Mouse (Mus musculus) midbrain, embryonic 16.5 days (tissue): ENCODE results near the gene Cox4i2. TPM values are rescaled to one million over a fixed set of nuclear protein-coding genes. Genes with fewer than 3 reads are reported as not detected.

Experiments
- ATAC-seq: fragments of 200-750 bp; cut with Nextera tagmentation; 2 replicates; pipeline ENCODE4 v1.8.0; 2017; ENCODE audit warnings: moderate TSS enrichment
- H3K27ac ChIP-seq: fragments of 300-500 bp; sonication (generic); 2 replicates; pipeline ENCODE4 v1.5.1; 2014; ENCODE audit warnings: mild to moderate bottlenecking, low read length, mixed read lengths
- H3K27me3 ChIP-seq: fragments of 300-500 bp; sonication (generic); 2 replicates; pipeline ENCODE4 v1.6.1; 2014; ENCODE audit warnings: low read depth, low read length, mixed read lengths; ENCODE audit not compliant: control insufficient read depth, insufficient read depth
- H3K36me3 ChIP-seq: fragments of 300-500 bp; sonication (generic); 2 replicates; pipeline ENCODE4 v1.6.1; 2014; ENCODE audit warnings: mild to moderate bottlenecking, low read length, moderate library complexity, mixed read lengths; ENCODE audit not compliant: control insufficient read depth, insufficient read depth
- H3K4me1 ChIP-seq: fragments of 300-500 bp; sonication (generic); 2 replicates; pipeline ENCODE4 v1.6.1; 2014; ENCODE audit warnings: mild to moderate bottlenecking, low read length, mixed read lengths; ENCODE audit not compliant: control insufficient read depth, insufficient read depth
- H3K4me2 ChIP-seq: fragments of 300-500 bp; sonication (generic); 2 replicates; pipeline ENCODE4 v1.6.1; 2014; ENCODE audit warnings: mild to moderate bottlenecking, low read length, mixed read lengths
- H3K4me3 ChIP-seq: fragments of 300-500 bp; sonication (generic); 2 replicates; pipeline ENCODE4 v1.5.1; 2014; ENCODE audit warnings: low read depth, mild to moderate bottlenecking, low read length, moderate library complexity, mixed read lengths
- H3K9ac ChIP-seq: fragments of 300-500 bp; sonication (generic); 2 replicates; pipeline ENCODE4 v1.6.1; 2014; ENCODE audit warnings: low read depth, low read length, mixed read lengths
- H3K9me3 ChIP-seq: fragments of 300-500 bp; sonication (generic); replicated peaks from 2 replicates; pipeline ENCODE4 v1.6.1; 2014; ENCODE audit warnings: mild to moderate bottlenecking, low read length, mixed read lengths; ENCODE audit not compliant: control insufficient read depth, poor library complexity, severe bottlenecking
- WGBS: fragments of 180-500 bp; shearing (Covaris S2); extraction: QIAGEN DNeasy Blood & Tissue Kit; methylation state at CpG from one replicate; pipeline ENCODE4 v1.1.7; 2014; 5-methylcytosine and 5-hydroxymethylcytosine counted together
- polyA plus RNA-seq: library from polyadenylated mRNA; unstranded; fragments of >200 nt; fragmentation: Nextera tagmentation; extraction: Ambion mirVana; gene quantifications from 2 replicates; pipeline ENCODE4 v1.2.1, GENCODE M21; 2015

The Cox4i2 gene
- polyA plus RNA-seq, 1 experiment from 2014 or later: 5.0 TPM

DNA sequence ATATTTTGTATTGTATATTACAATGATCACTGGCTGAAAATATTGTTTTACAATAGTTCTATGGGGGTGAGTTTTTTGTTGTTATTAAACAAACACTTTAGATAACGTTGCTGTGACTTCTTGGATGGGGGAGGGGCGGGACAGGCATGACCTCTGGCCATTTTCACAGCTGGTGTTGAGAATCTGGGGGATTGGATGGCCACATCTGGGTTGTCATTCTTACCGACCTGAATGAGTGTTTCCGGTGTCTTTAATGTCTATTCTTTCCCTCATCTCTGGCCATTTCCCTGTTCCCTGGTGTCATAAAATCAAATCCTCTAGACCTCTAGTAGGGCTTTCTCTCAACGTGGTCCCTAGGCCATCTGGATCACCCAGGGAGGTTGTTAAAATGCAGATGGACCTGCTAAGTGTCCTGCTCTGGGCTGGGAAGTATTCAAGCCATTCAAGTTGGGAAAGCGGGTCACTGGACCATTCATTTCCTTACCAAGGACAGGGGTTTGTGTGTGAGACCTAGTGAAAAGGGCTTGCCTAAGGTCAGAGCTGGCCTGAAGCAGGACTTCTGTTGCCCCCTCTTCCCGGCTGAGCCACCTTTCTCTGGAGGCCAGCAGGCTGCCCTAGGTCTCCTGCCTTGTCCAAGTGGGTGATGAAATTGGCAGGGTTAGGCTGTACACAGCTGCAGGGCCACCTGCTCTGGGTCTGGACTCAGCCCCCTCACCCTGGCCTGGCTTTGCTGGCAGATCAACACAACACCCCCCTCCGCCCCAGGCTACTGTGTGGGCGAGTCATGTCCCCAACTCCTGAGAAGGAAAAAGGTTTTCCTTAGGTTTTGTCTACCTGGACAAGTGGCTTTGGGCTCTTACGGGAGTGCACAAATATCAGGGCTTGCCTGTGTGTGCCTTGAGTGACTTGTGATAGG, 16.4 kb upstream of the Cox4i2 start:
- Histone ChIP-seq H3K4me3 (peak overlapping the region; percentile 41), H3K9ac (peak overlapping the region; percentile 4), H3K4me1 (peaks cover 37% of the 10 kb centered on the region), H3K27me3 (no peaks in the 10 kb centered on the region; the same call in 1 of the 2 replicates), H3K9me3 (no peaks in the 10 kb centered on the region), H3K4me2 (peak overlapping the region; percentile 75), H3K36me3 (no peaks in the 10 kb centered on the region), H3K27ac (peak overlapping the region; percentile 54)
- 15% methylated on average over 10 of the region's 10 CpGs for WGBS
- no peak for ATAC-seq

DNA sequence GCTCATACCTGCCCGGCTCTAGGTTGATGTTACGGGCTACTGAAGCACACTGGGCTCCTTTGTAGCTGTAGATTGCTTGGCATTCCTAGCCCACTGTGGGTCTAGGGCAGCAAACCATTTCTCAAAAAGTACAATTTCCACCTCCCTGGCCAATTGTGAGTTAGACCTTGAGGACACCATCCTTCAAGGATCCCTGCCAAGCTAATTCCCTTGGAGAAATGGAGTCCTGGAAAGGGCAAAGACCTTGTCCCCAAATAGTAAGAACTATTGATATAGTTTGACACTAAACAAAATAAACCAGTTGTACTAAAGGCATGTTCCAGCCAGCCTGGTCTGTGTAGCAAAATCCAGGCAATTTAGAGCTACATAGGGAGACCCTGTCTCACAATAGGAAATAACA, 15.6 kb upstream of the Cox4i2 start:
- Histone ChIP-seq H3K4me1 (peaks cover 37% of the 10 kb centered on the region), H3K9ac (no peak overlapping the region)
- WGBS: 45% methylated on average over 2 of the region's 2 CpGs

DNA sequence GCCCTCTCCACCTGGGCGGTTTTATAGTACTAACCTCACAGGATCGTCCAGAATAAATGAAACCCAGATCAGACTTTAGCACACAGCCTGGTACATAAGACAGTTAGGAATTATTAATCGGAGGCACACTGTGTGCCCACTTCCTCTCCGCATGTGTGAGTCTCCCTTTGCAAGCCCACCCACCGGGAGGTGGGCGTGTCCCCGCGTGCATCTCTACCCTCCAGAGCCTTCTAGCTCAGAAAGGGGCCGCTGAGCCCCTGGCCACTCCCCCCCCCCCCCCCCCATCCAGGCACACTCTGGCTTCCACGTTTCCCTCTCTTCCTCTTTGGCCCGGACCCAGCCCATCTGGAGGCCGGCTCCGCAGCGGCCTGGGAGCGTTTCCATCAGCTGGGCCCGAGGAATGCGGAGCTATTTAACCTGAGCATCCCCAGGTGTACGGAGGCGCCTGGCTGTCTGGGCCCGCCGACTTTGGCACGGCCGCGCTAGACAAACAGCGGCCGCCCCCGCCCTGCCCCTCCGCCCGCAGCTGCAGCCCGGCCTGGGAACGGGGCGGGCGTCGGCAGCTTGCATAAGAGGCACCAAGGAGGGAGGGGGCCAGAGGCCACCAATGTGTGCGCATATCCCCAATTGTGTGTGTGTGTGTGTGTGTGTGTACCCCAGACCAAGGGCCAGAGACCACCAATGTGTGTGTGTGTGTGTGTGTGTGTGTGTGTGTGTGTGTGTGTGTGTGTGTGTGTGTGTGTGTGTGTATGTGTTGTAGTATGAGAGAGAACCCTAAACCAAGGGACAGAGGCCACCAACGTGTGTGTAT, 14.7 kb upstream of the Cox4i2 start:
- Histone ChIP-seq H3K4me1 (peaks cover 37% of the 10 kb centered on the region), H3K27ac (peak overlapping the region; percentile 37; the same call in 1 of the 2 replicates), H3K9me3 (no peaks in the 10 kb centered on the region), H3K4me2 (peak overlapping the region; percentile 90), H3K4me3 (peak overlapping the region; percentile 43), H3K36me3 (no peaks in the 10 kb centered on the region), H3K9ac (peak overlapping the region; percentile 71), H3K27me3 (no peaks in the 10 kb centered on the region; the same call in 1 of the 2 replicates)
- 1% methylated on average over 34 of the region's 36 CpGs for WGBS
- ATAC-seq: peak; percentile 14; the same call in 1 of the 2 replicates

More for the DNA sequence above, 15.6 kb upstream of the Cox4i2 start:
- Histone ChIP-seq H3K9me3 (no peaks in the 10 kb centered on the region), H3K4me3 (peak overlapping the region; percentile 41; the same call in 1 of the 2 replicates), H3K27me3 (no peaks in the 10 kb centered on the region; the same call in 1 of the 2 replicates), H3K27ac (peak overlapping the region; percentile 54), H3K4me2 (peak overlapping the region; percentile 75), H3K36me3 (no peaks in the 10 kb centered on the region)
- ATAC-seq: no peak

DNA sequence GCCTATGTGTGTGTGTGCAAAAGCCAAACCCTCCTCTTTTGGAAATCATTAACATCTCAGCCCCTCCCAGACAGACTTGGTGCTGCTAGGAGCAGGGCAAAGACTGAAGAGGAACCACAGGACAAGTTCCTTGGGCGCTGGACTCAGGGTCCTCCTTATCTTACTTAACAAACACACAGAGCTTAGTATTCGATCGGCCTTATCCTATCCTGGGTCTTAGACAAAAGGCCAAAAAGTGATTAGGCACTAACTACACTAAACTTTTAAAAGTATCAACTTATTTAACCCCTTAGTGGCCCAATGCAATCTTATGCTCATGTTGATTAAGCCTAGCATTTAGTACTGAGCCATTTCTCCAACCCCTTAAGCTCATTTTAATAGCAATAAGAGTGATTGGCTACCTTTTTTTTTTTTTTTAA, 14.1 kb upstream of the Cox4i2 start:
- Histone ChIP-seq H3K9ac (no peak overlapping the region), H3K9me3 (no peaks in the 10 kb centered on the region), H3K4me2 (peak overlapping the region; percentile 90), H3K36me3 (no peaks in the 10 kb centered on the region), H3K27me3 (no peaks in the 10 kb centered on the region; the same call in 1 of the 2 replicates), H3K4me3 (no peak overlapping the region), H3K27ac (no peak overlapping the region), H3K4me1 (peaks cover 32% of the 10 kb centered on the region)
- ATAC-seq: no peak
- 23% methylated on average over 3 of the region's 3 CpGs for WGBS

DNA sequence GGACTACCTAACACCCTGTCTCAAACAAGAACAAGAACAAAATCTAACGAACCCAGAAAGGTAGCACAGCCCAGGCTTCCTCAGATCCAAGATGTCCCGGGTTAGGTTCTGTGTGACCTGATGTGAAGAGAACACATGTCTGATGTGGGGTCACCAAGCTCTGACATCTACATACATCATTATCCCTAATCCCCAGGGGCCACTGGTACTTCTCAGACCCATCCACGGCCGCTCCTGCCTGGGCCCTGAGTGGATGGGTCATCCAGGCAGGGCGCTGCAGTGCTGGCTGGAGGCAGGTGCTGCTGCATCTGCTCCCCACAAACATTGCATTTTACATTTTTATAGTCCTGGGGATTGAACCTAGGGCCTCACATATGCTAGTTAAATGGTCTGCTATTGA, 13.5 kb upstream of the Cox4i2 start:
- Histone ChIP-seq H3K4me2 (no peak overlapping the region), H3K9ac (no peak overlapping the region), H3K27ac (no peak overlapping the region), H3K4me3 (no peak overlapping the region), H3K9me3 (no peaks in the 10 kb centered on the region), H3K27me3 (no peaks in the 10 kb centered on the region; the same call in 1 of the 2 replicates), H3K36me3 (no peaks in the 10 kb centered on the region), H3K4me1 (peaks cover 28% of the 10 kb centered on the region)
- whole genome bisulfite sequencing: 74% methylated on average over 5 of the region's 5 CpGs
- no peak for ATAC-seq

- Histone ChIP-seq H3K27ac (peak overlapping the region; percentile 28; the same call in 1 of the 2 replicates), H3K4me3 (no peak overlapping the region), H3K4me2 (peak overlapping the region; percentile 18; the same call in 1 of the 2 replicates), H3K9ac (peak overlapping the region; percentile 30; the same call in 1 of the 2 replicates), H3K36me3 (no peaks in the 10 kb centered on the region), H3K4me1 (peaks cover 19% of the 10 kb centered on the region), H3K27me3 (no peaks in the 10 kb centered on the region; the same call in 1 of the 2 replicates), H3K9me3 (no peaks in the 10 kb centered on the region)
- WGBS: 51% methylated on average over 14 of the region's 14 CpGs
- no peak for ATAC-seq
These were observed 12.6 kb upstream of the Cox4i2 start for GRCm38 (mm10) chr2:152741153-152742041.

- Histone ChIP-seq H3K4me3 (no peak overlapping the region), H3K9ac (no peak overlapping the region), H3K27ac (no peak overlapping the region), H3K9me3 (no peaks in the 10 kb centered on the region), H3K4me1 (peaks cover 12% of the 10 kb centered on the region), H3K4me2 (no peak overlapping the region), H3K27me3 (no peaks in the 10 kb centered on the region; the same call in 1 of the 2 replicates), H3K36me3 (no peaks in the 10 kb centered on the region)
- ATAC-seq: no peak
- 28% methylated on average over 8 of the region's 10 CpGs for WGBS
These were observed 11.5 kb upstream of the Cox4i2 start for GRCm38 (mm10) chr2:152742435-152742834.
